Mouse (Mus musculus) embryo, embryonic 11 days (tissue): ENCODE measurements around the gene 4930544D05Rik.
A peak's percentile ranks its signal among the peaks of the same experiment; 100 is the strongest.

Source experiments
- DNase-seq: peaks from one replicate; pipeline ENCODE4 v3.0.0-alpha.2; 2015

4930544D05Rik gene

DNA sequence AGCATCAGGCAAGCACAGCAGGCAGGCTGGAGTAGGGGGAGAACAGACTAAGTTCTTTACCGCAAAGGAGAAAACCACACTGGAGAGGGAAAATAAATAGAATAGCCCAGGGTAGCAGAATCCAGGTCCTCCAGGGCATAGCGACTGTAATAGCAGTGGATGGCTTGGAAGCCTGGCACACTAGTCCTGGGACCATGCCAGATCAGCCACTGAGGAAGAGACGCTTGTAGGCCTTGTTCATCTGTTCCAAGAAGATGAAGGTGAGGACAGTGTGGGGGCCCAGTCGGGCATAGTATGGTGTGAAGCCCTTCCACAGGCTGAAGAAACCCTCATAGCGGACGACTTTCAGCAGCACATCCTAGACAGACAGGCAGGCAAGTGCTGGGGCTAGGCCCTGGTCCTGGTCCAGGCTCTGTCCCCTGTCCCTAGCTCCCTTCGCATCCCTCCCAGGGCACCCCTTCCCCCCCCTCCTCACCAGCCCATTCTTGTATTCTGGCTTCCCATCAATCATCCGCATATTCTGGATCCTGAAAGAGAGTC is 29.0 kb downstream of the 4930544D05Rik start:
- no peak for DNase-seq

DNA sequence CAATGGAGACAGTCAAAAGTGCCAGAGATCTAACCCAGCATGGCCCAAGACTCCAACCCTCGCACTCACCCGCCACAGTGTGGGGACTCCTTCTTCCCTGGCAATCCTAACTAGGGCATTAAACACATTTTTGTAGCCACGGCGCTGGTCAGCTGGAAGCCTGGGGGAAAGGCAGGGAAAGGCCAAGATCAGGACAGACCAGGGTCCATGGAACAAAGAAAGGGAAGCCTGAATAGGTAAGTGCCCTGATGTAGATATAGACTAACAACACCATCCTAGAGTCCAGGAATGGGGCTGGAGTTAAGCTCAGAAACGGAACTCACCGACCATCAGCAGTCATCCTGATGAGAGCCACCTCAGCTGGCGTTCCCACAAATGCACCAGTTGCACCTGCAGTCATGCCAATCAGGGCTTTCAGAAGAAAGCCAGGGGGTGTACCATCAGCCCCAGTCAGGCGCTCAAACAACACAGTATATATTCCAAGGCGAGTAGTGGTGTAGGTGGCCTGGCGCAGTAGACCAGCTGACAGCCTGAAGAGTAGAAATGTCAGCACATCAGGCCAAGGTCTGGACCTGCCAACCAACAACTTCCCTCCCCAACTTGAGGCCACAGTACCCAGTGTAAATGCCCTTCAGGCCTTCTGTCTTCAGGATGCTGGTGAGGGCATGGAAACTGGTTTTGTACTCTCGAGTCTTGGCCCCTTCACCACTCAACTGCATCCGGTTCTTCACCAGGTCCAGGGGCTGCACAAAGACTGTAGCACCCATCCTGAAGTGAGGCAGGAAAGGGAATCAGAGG is 30.0 kb downstream of the 4930544D05Rik start:
- no peak for DNase-seq

DNA sequence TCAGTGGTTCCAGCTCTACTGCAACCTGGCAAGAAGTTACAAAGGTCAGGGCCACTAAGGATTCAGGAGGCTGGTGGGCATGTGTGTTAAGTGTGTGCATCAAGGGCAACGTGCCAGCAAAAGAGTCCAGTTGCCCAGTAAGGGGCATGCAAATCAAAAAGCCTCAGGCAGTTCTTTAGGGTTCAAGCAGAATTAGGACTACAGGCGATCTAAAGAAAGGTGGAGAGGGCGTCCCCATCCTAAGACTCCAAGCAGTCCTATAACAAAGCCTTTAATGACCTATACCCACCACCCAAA is 30.6 kb downstream of the 4930544D05Rik start:
- DNase-seq: no peak

DNA sequence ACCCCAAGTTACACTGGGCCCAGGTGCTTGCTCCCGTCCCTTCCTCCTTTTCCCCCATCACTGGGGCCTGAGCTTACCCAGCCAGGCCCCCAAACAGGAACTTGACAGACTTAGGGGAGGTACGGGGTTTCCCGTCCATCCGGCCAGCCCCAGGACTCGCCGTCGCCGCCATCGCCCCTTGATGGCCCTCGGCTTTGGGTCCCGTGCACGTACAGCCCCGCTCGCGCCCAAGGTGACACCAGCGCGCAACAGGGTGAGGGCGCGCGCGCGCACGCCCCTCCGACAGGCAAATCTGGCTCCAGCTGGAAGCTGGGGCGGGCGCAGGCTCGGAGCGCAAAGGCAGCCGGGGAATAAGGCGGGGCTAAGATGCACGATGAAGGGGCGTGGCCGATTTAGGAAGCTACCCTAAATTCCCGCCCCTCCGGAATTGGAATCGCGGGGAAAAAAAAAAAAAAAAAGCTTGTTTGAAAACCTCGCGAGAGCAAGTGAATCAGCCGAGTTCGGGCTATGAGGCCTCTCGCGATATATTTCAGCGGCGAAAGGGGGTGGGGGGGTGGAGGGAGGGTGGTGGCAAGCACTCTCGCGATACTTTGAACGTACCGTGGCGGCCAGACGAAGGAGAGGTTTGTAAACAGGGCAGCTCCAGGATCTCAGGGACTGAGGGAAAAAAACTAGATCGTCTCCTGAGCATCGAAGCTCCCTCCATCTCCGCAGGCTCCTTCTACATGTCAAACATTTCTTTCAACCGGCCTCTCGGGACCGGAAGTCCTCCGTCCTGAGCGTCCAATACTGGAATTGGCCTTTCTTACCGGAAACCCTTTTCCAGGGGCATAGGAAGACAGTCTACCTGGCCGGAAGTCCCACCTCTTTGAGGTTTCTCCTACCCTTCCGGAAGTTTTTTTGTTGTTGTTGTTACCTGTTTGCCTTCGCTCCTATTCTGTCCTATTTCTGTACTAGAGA is 31.3 kb downstream of the 4930544D05Rik start, which contains the start of the genes Rnf167 and Slc25a11:
Gene Rnf167, plus strand, starts transcription at position 545 of the 960 bp plus-strand sequence.
Gene Slc25a11, minus strand, starts transcription at position 789 of the 960 bp plus-strand sequence.
- peak; percentile 100 for DNase-seq

DNA sequence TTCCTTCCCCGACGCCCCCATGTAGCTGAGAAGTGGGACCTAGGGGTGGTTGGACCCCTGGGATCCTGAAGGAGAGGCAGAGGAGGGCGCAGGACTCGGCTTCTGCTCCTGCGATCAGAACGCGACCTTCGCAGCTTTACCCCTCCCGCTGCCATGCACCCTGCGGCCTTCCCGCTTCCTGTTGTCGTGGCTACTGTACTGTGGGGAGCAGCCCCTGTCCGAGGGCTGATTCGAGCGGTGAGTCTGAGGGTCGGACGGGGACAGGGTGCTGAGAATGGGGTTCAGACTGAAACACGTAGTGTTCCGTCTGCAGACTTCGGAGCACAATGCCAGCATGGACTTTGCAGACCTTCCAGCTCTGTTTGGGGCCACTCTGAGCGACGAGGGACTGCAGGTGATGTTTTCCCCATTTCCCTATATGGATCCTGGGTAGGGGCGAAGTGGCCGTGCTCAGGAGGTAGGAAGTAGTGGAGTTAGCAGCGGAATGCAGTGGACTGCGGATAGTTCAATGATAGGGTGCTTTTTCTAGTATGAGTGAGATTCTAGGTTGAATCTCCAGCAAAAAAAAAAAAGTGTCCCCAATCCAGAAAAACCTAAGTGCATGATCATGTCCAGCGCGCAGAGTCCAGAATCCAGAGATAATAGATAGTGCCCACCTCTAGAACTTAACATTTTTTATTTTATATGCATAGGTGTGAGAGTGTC is 32.2 kb downstream of the 4930544D05Rik start:
- peak; percentile 25 for DNase-seq

DNA sequence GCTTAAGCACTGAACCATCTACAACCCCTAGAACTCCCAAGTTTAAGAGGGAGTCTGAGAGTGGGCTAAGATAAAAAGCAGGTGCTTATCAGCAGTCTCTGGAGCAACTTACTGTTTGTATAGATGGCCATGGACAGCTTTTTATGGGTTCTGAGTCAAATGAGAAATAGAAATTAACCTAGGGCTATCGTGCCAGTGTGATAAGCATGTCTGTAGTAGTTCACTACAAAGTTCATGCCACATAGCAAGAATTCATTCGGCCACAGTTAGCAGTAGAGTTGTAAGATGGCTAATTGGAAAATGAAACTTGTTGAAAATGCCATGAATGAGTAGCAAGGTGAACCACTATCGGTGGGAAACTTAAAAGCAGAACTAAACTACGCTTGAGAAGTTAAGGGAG is 32.9 kb downstream of the 4930544D05Rik start:
- no peak for DNase-seq

DNA sequence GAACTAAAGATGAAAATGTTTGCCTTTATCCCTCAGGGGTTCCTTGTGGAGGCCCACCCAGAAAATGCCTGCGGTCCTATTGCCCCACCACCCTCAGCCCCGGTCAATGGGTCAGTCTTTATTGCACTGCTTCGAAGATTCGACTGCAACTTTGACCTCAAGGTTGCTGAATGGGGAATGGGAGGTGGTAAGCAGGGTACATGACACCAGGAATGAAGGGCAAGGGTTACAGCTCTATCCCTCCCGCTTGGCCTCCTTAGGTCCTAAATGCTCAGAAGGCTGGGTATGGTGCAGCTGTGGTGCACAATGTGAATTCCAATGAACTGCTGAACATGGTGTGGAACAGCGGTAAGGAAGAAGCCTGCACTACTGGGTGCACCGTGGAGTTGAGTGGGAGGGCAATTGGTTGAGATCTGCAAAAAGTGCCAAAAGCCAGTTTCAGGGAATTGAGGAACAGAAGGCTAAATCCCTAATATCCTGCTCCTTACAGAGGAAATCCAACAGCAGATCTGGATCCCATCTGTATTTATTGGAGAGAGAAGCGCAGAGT is 33.6 kb downstream of the 4930544D05Rik start:
- no peak for DNase-seq

DNA sequence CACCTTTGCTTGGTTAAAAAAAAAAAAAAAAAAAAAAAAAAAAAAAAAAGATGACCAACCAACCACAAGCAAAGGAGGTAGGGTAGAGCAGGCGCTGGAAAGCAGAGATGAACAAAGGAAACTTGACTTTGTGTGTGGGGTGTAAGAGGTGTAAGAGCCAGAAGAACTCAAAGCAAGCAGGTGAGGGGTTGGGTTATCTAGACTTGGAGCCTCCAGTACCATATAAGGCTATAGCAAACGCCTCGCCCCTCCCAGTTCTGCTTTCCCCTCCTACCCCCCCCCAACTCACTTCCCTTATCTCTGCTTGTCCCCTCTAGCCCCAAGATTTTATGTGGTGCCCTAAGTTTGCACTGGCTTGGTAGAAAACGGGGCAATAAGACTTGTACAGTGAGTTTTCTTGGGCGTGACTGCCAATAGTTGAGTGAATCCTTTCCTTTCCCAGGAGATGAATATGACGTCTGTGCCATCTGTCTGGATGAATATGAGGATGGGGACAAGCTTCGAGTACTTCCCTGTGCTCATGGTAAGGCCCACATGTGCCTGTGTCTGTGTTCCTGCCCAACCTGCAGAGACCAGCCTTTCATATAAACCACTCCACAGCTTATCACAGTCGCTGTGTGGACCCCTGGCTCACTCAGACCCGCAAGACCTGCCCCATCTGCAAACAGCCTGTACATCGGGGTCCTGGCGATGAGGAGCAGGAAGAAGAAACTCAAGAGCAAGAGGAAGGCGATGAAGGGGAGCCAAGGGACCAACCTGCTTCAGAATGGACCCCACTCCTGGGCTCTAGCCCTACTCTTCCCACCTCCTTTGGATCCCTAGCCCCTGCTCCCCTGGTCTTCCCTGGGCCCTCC is 34.9 kb downstream of the 4930544D05Rik start:
- no peak for DNase-seq

DNA sequence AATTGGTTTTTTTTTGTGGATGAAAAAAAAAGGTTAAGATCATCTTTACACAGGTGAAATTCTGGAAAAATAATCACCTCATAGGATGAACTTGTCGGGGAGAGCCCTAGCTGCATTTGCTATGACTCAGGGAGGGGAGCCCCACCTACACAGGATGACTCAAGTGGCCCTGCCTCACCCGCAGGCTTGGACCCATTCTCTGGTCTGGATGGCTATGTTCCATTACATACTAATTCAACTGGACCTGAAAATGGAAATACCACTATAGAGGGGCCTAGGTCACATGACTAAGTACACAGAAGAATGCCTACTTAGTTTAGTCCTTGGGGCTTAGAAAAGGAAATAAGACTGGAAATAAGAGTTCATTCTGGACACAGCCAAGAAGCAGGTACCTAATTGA is 35.7 kb downstream of the 4930544D05Rik start:
- DNase-seq: no peak

DNA sequence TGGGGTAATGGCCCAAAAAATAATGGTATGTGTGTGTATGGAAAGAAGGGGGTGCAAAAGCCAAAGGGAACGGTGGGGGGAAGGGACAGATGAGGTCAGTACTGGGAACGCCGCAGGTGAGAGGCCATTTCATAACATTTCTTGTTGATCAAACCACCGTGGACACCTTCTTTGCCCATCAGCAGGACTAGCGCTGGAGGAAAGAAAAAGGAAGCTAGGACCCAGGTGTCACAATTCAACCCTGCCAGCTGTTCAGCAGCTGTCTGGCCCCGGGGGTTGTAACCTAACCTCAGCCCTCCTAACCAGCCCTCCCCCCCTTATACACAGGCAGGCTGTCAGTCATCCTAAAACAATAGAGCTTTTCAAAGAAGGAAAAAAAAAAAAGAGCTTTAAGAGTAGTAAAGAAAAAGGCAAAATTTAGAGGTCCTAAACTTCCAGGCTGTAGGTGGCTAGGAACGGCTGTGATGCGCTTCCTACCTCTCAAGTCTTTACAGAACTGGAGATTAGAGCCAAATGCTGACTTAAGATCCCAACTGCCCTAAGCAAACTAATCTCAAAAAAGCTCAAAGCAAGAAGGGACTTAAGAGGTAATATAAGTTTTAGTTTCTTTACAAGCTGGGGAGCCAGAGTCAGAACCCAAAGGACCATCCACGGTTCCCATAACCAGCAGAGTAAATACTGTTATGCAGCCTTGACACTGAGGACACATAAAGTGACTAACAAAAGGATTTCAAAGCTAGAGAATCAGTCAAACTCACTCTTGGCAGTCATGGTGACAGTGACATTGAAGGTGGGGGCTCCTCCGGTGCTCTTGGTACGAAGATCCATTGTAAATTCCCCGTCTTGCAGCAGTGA is 36.6 kb downstream of the 4930544D05Rik start:
- DNase-seq: peak; percentile 62

DNA sequence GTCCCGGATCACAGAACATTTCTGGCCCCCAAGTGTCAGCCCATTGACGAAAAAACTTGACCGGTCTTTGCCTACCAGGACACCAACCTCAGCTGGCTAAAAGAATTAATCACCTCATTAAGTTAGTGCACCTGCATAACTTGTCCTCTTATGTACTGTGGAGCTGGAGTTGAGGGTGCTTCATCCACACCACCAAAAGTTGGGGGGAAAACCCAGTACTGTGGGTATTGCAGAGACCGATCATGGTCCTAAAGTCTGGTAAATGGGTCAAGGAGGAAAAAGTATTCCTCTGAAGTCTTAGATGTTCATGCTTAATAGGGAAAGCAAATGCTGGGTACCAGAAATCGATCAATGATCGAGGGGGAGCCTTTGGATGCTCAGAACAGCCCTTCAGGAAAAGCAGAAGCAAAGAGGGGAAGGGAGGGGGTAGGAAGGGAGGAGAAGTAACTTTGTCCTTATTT is 37.3 kb downstream of the 4930544D05Rik start:
- no peak for DNase-seq

DNA sequence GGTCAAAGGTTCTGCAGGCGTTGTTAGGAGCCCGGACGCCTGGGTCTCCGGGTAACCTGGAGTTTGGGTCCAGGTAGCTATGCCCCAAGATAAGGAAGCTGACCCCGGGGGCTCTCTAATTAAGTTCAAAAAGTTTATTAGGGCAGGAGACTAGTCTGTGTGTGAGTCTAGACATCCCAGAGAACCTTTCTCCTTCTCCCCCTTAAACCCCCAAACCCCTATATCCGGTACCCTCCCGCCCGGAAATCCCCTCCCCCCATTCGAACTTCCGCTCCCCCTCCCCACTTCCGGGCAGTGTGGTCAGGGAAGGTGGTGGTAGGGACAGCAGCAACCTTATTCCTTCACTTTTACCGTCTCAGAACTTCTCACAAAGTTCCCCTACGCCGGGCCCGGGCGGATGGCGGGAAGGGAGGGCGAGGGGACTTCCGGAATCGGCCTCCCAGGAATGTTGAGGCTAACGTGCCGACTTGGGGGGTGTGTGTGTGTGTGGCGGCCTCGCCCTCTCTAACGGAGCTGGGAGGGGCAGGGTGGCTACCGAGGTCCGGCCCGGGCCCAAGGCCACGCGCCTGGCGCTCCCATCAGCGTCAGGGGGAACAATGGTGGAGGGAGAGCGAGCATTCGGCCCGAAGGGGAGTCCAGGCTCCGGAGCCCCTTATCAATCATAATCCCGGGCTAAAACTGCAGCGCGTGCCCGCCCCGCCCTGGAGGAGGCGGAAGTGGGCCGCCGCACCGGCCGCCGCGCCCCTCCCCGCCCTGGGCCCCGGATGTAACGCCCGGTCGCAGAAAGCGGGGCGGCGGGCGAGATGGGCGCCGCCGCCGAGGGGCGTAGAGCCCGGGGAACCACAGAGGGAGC is 37.9 kb downstream of the 4930544D05Rik start:
- DNase-seq: peak; percentile 85

DNA sequence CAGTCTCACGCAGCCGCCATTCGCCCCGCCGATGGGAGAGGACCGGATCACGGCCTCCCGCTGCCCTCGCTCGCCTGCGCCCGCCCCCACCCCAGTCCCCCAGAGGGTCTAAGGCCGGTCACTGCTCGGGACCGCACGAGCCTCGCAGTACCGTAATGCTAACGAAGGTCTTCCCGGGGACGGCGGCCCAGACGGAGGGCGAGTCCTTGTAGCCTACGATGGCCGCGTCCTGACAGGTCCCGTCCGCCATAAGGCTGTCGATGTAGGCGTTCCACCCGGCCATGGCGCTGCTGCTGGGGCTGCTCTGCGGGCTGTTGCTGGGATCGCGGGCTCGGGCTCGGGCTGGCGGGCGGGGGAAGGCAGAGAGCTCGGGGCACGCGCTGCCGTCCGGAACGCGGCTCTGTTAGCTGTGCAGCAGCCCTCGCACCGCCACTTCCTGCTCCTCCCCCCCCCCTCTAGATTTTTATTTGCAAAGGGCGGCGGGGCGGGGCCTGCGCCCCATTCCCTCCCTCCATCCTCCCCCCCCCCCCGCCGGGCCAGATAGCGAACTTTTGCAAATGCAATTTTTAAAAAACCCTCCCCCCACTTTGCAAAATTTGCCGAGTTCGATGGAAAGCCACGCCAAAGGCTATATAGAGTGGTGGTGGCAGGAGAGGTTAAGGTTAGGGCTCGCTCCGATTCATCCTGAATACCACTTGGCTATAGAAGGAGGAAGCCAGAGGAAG is 38.7 kb downstream of the 4930544D05Rik start, which contains the start of gene Pfn1:
Gene Pfn1, minus strand, starts transcription at position 447 of the 725 bp plus-strand sequence.
- DNase-seq: peak; percentile 92

DNA sequence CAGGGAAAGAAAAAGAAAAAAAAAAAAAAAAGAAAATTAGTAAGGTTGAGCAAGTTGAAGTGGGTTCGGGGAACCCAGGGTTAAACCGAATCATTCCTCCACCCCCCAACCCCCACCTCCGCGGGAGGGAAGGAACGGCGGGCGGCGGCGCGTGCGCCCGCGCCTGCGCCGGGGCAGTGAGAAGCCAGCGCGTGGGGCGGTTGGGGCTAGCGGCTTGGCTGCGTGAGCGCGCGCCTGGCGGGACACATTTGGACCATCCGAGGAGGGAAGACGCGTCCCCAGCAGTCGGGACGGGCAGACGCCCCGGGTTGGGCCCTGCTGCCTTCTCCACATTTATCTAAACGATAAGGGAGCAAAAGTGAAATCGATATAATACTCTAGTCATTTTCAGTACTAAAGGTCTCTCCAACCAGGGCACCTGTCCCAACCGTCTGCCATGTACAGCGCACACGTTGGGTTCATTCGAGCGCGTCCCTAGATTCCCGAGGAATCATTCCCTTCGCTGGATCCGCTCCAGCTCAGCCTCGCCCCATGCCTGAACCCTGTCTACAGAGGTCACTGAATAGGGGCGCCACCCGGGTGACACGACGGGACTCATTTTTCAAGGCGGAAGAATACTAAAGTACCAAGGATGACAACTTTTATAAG is 39.4 kb downstream of the 4930544D05Rik start:
- peak; percentile 94 for DNase-seq

DNA sequence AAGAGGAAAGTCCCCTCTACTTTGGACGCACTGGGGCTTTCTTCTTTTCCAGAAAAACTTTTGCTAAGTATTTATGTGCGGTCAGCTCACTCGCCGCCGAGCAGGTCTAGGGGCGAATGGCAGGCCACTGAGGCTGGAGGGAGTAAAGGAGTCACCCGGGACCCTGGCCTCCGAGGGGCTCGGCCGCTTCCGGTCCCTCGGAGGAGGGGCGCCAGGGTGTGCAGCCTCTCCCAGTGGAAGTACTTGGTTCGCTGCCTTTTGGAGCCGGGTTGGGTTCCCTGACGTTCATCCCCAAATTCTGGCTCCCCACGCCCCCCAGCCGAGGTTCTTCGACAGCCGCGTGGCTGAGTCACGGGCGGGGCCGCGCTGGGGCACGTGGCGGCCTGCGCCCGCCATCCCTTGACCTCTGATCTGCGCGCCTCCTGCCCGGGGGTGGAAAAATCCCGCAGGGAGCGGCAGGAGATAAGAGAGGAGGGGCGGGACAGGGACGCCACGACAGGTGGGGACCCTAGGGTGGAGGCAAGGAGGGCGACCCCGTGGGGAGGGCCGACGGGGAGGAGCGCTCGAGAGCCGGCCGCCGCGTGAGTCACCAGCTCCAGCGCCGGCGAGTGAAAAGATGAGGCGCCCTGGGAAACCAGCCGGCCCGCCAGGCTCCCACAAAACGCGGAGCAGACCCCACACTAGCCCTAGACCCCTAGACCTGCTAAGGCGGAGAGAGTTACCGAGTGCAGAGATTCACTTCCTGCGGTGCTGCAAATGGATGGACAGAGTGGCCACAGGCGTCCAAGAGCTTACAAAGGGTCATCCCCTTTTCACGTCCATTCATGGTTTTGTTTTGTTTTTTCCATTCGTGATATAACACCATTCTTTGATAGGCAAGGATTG is 40.2 kb downstream of the 4930544D05Rik start:
- peak; percentile 81 for DNase-seq

DNA sequence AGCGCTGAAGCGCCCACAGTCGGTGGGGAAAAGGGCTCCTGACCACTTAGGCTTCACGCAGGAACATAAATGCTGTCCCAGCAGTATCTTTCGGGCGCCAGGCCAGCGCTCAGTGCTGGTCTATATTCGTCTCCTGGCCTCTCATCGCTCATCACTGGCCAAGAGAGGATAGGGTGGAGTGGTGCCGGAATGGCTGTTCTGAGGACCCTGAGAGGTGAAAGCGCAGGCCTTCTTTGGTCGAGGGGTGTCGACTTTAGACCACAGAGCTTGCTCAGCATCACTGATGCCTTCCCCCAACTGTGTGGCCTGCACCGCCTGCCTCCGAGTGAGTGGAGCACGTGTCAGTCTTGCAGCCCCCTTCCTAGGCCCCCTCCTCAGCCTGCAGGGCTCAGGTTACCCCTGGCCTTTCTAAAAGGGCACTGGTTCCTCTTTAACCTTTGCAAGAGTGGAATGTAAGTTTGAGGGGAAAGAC is 40.8 kb downstream of the 4930544D05Rik start:
- peak; percentile 83 for DNase-seq

DNA sequence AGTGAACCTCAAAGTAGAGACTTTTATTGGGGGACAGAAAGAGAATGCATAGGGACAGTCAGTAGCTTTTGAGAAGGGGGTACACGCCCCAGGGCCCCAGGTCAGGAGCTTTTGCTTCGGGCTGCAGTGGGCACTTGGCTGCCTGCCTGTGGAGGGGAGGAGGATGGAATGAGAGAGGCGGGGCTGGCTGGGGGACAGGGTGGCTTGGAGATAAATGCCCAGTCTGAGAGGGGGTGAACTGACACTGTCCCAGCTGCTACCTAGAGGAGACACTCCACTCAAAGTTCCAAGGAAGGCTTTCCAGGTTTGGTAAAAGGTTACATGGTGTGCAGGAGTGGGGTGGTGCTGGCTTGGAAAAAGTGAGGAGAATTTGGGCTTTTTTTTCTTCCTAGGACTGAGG is 41.3 kb downstream of the 4930544D05Rik start, which contains the start of gene Eno3:
Gene Eno3, plus strand, starts transcription at position 239 of the 400 bp plus-strand sequence.
- peak; percentile 47 for DNase-seq
